Mouse (Mus musculus) lung, adult 2 months (tissue): ENCODE measurements around the gene Pdhx.

ENCODE experiments used
- CTCF ChIP-seq: fragments of 200-500 bp; IDR thresholded peaks from 2 replicates; pipeline ENCODE4 v1.5.1; 2011; ENCODE audit warnings: mild to moderate bottlenecking, low read length, control low read depth; ENCODE audit not compliant: insufficient read depth
- POLR2A ChIP-seq: fragments of 200-500 bp; IDR thresholded peaks from 2 replicates; pipeline ENCODE4 v1.6.1; 2011; ENCODE audit warnings: low read depth, mild to moderate bottlenecking, control low read depth, low read length, borderline replicate concordance; ENCODE audit errors: extremely low read depth

GRCm38 (mm10) chr2:103081706-103082105 is 8.4 kb upstream of the Pdhx start:
- TF ChIP-seq CTCF (no peak), POLR2A (no peak)
